ENCODE assay signal across 22 mouse cellular contexts in genomic region chr6:82285233-82285632, GRCm38 (mm10).
DNase-seq lines count a peak whose midpoint lies in the region; ATAC-seq and TF ChIP-seq lines count a peak whose summit lies in the region.
"Had no signal": no experiment of that assay in that cellular context is flagged by ENCODE, and none has a peak within 500 bp of the region (broad histone marks: within the 10 kb centered on the region; RNA-seq: fewer than 3 reads in every experiment).

No protein-coding gene starts in this region.

- no peak overlapping the region for H3K4me2 ChIP-seq in hindbrain, embryonic 12.5 days (replicated peaks)
- no peak overlapping the region for H3K4me2 ChIP-seq in hindbrain, embryonic 11.5 days (replicated peaks; ENCODE audit: low read depth, low read length)
- no peak overlapping the region for H3K4me2 ChIP-seq in hindbrain, postnatal 0 days (ENCODE audit: low read depth, low read length)
- H3K4me2 ChIP-seq in kidney, embryonic 15.5 days = no peak overlapping the region
- H3K4me2 ChIP-seq: embryonic facial prominence, embryonic 12.5 days; limb, embryonic 12.5 days; liver, embryonic 11.5 days; midbrain, embryonic 12.5 days had no signal

- peak overlapping the region; percentile 30; the same call in 1 of the 2 replicates for H3K27ac ChIP-seq in hindbrain, embryonic 12.5 days
- H3K27ac ChIP-seq in hindbrain, embryonic 11.5 days (ENCODE audit: low read depth, low read length) = no peak overlapping the region
- H3K27ac ChIP-seq in hindbrain, postnatal 0 days = no peak overlapping the region
- H3K27ac ChIP-seq in kidney, embryonic 15.5 days = no peak overlapping the region
- H3K27ac ChIP-seq: embryonic facial prominence, embryonic 12.5 days; limb, embryonic 12.5 days; macrophage; midbrain, embryonic 12.5 days; stomach, postnatal 0 days had no signal

- no peaks in the 10 kb centered on the region for H3K9me3 ChIP-seq in hindbrain, embryonic 12.5 days (replicated peaks)
- H3K9me3 ChIP-seq in hindbrain, embryonic 11.5 days (ENCODE audit: control insufficient read depth, low read length) = no peaks in the 10 kb centered on the region
- H3K9me3 ChIP-seq in hindbrain, postnatal 0 days (ENCODE audit: low read length) = no peaks in the 10 kb centered on the region
- no peaks in the 10 kb centered on the region for H3K9me3 ChIP-seq in kidney, embryonic 15.5 days (replicated peaks)
- H3K9me3 ChIP-seq: embryonic facial prominence, embryonic 12.5 days; limb, embryonic 12.5 days; midbrain, embryonic 12.5 days had no signal

- H3K4me1 ChIP-seq in hindbrain, embryonic 12.5 days = 0 out of 2 replicates have a peak, but pooled peaks cover 2% of the 10 kb centered on the region
- no peaks in the 10 kb centered on the region for H3K4me1 ChIP-seq in hindbrain, embryonic 11.5 days (replicated peaks; ENCODE audit: control insufficient read depth, insufficient read depth, low read length)
- no peaks in the 10 kb centered on the region for H3K4me1 ChIP-seq in hindbrain, postnatal 0 days (ENCODE audit: insufficient read depth, low read length)
- no peaks in the 10 kb centered on the region for H3K4me1 ChIP-seq in kidney, embryonic 15.5 days
- H3K4me1 ChIP-seq: embryonic facial prominence, embryonic 12.5 days; limb, embryonic 12.5 days had no signal

- 39% methylated on average over 6 of the region's 6 CpGs for WGBS in hindbrain, embryonic 12.5 days
- 55% methylated on average over 6 of the region's 6 CpGs for WGBS in hindbrain, embryonic 11.5 days
- WGBS in hindbrain, postnatal 0 days = 27% methylated on average over 6 of the region's 6 CpGs
- 74% methylated on average over 6 of the region's 6 CpGs for WGBS in kidney, embryonic 15.5 days

- no peaks in the 10 kb centered on the region for H3K36me3 ChIP-seq in hindbrain, embryonic 12.5 days
- H3K36me3 ChIP-seq in hindbrain, embryonic 11.5 days (ENCODE audit: control insufficient read depth, insufficient read depth, low read length) = no peaks in the 10 kb centered on the region
- H3K36me3 ChIP-seq in hindbrain, postnatal 0 days (ENCODE audit: insufficient read depth, low read length) = no peaks in the 10 kb centered on the region
- H3K36me3 ChIP-seq in kidney, embryonic 15.5 days = no peaks in the 10 kb centered on the region
- H3K36me3 ChIP-seq: embryonic facial prominence, embryonic 12.5 days; limb, embryonic 12.5 days; midbrain, embryonic 12.5 days had no signal

- ATAC-seq in hindbrain, embryonic 12.5 days (ENCODE audit: low FRiP score) = peak; percentile 71; the same call in 1 of the 2 replicates
- no peak for ATAC-seq in hindbrain, embryonic 11.5 days (ENCODE audit: low FRiP score)
- ATAC-seq in hindbrain, postnatal 0 days = no peak; the same call in 1 of the 2 replicates
- no peak for ATAC-seq in kidney, embryonic 15.5 days (replicated peaks; ENCODE audit: low FRiP score)
- ATAC-seq in megakaryocyte progenitor cell, adult 5-6 weeks (replicated peaks; ENCODE audit: poor library complexity) = no peak
- ATAC-seq: liver, postnatal 0 days; lung, postnatal 0 days had no signal

- no peaks in the 10 kb centered on the region for H3K27me3 ChIP-seq in hindbrain, embryonic 12.5 days
- no peaks in the 10 kb centered on the region for H3K27me3 ChIP-seq in hindbrain, embryonic 11.5 days (ENCODE audit: control insufficient read depth, insufficient read depth, low read length)
- no peaks in the 10 kb centered on the region for H3K27me3 ChIP-seq in hindbrain, postnatal 0 days (ENCODE audit: insufficient read depth, low read length)
- H3K27me3 ChIP-seq in kidney, embryonic 15.5 days = no peaks in the 10 kb centered on the region
- H3K27me3 ChIP-seq: embryonic facial prominence, embryonic 12.5 days; limb, embryonic 12.5 days; midbrain, embryonic 12.5 days had no signal

- no peak overlapping the region for H3K9ac ChIP-seq in hindbrain, embryonic 12.5 days
- no peak overlapping the region for H3K9ac ChIP-seq in hindbrain, embryonic 11.5 days (ENCODE audit: low read depth, low read length)
- no peak overlapping the region for H3K9ac ChIP-seq in hindbrain, postnatal 0 days (replicated peaks; ENCODE audit: low read length)
- H3K9ac ChIP-seq in kidney, embryonic 15.5 days = no peak overlapping the region
- H3K9ac ChIP-seq: embryonic facial prominence, embryonic 12.5 days; limb, embryonic 12.5 days; liver, postnatal 0 days; midbrain, embryonic 12.5 days had no signal

- no peak for TF ChIP-seq CTCF in hindbrain, postnatal 0 days (IDR thresholded peaks at IDR 0.05; ENCODE audit: low read depth)

- H3K4me3 ChIP-seq in hindbrain, embryonic 12.5 days = no peak overlapping the region
- H3K4me3 ChIP-seq in hindbrain, embryonic 11.5 days (ENCODE audit: low read depth, low read length) = no peak overlapping the region
- H3K4me3 ChIP-seq in hindbrain, postnatal 0 days (ENCODE audit: low read length) = no peak overlapping the region
- H3K4me3 ChIP-seq in kidney, embryonic 15.5 days (replicated peaks) = no peak overlapping the region
- H3K4me3 ChIP-seq: embryonic facial prominence, embryonic 12.5 days; limb, embryonic 12.5 days; midbrain, embryonic 12.5 days had no signal

- no peak for DNase-seq in hindbrain, embryonic 11.5 days (ENCODE audit: low spot score)
- DNase-seq in retina, adult 2 months (ENCODE audit: low read depth, low spot score) = peak; percentile 8
- DNase-seq in retina, embryonic 14.5 days (ENCODE audit: low spot score) = no peak
- DNase-seq in hindbrain, postnatal 0 days (ENCODE audit: low spot score) = peak; percentile 25
- peak; percentile 10 for DNase-seq in telencephalon, adult 2 months (ENCODE audit: low read depth, low spot score)
- DNase-seq: adrenal gland, postnatal 25 days; cerebellum, adult 11-12 months; cerebellum, postnatal 10 days; kidney, adult 8-10 months; kidney, postnatal 14 days; liver, postnatal 0 days; right cerebral cortex, postnatal 14 days had no signal

Comparison
In these comparisons a context has a peak if more than half of its experiments do, and no peak if none do; other contexts are left out.
1. DNase-seq: peak in retina, adult 2 months (single experiment), hindbrain, postnatal 0 days (single experiment) and telencephalon, adult 2 months (single experiment); none in hindbrain, embryonic 11.5 days (single experiment) and retina, embryonic 14.5 days (single experiment).